Mouse (Mus musculus): ENCODE results near the gene Glb1.

DNA sequence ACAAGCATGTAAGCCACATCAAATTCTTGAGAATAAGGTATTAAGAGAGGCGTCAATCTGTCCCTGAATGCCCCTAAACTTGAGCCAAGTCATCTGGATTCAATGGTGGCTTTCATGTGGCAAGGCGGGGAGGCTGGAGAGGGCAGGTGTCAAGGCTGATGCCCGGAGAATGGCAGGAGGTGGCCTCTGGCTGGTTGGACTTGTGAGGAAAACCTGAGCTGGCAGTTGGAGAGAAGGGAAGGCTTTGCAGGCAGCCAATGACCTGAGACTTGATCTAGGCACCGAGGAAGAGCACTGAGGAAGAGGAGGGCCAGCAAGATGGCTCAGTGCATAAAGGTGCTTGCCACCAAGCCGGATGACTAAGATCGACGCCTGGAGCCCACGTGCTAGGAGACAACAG is 12.6 kb upstream of the Glb1 start:
- no peak for TF ChIP-seq CTCF (IDR thresholded peaks at IDR 0.05; ENCODE audit: borderline replicate concordance, insufficient read depth, low read depth, low read length)
- TF ChIP-seq POLR2A (IDR thresholded peaks at IDR 0.05; ENCODE audit: borderline replicate concordance, insufficient read depth, low read length): no peak
